16 mouse cellular contexts compared by ENCODE assay signal in the genomic region with DNA sequence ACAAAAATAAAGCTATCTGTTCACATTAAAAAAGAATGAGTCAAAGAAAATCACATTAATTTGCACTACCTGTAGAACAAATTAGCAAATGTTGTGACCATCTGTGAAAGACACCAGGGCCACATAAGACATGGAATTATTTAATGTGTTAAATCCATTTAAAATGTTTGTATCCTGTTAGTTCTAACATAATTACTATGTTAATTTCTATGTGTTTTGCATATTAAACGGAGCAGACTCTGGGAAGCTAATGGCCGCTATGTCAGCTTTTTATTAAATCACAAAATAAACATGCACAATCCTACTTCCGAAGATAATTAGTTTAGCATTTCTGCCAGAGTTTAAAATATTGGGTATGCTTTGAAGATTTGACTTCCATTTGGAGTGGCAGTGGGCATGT.
"Had no signal": no experiment of that assay in that cellular context is flagged by ENCODE, and none has a peak within 500 bp of the region (broad histone marks: within the 10 kb centered on the region; RNA-seq: fewer than 3 reads in every experiment).

No protein-coding gene starts in this region.

- H3K27me3 ChIP-seq: kidney, embryonic 15.5 days; limb, embryonic 12.5 days; limb, embryonic 15.5 days; midbrain, embryonic 12.5 days had no signal

- H3K36me3 ChIP-seq: kidney, embryonic 15.5 days; limb, embryonic 12.5 days; limb, embryonic 15.5 days; midbrain, embryonic 12.5 days had no signal

- DNase-seq: kidney, postnatal 10 days; kidney, postnatal 36 days; left cerebral cortex, postnatal 4 days; liver, postnatal 0 days; lung, embryonic 14.5 days; thymus, adult 18-20 months; thymus, postnatal 14 days; thymus, postnatal 4 days had no signal

- H3K9ac ChIP-seq: kidney, embryonic 15.5 days; limb, embryonic 12.5 days; limb, embryonic 15.5 days; liver, embryonic 14.5 days; liver, postnatal 0 days; lung, embryonic 14.5 days; midbrain, embryonic 12.5 days had no signal

- H3K4me2 ChIP-seq: kidney, embryonic 15.5 days; limb, embryonic 12.5 days; limb, embryonic 15.5 days; liver, embryonic 11.5 days; lung, embryonic 14.5 days; midbrain, embryonic 12.5 days had no signal

- H3K4me3 ChIP-seq: kidney, embryonic 15.5 days; limb, embryonic 12.5 days; limb, embryonic 15.5 days; midbrain, embryonic 12.5 days had no signal

- H3K4me1 ChIP-seq: kidney, embryonic 15.5 days; limb, embryonic 12.5 days; limb, embryonic 15.5 days; midbrain, embryonic 12.5 days had no signal

- ATAC-seq: liver, postnatal 0 days; lung, postnatal 0 days had no signal

- H3K9me3 ChIP-seq: kidney, embryonic 15.5 days; limb, embryonic 12.5 days; limb, embryonic 15.5 days; midbrain, embryonic 12.5 days had no signal

- H3K27ac ChIP-seq: kidney, embryonic 15.5 days; limb, embryonic 12.5 days; limb, embryonic 15.5 days; liver, embryonic 14.5 days; macrophage; midbrain, embryonic 12.5 days had no signal
